Mouse (Mus musculus) left cerebral cortex, adult 9 months (tissue): ENCODE results near the gene Galnt14.
A peak's percentile ranks its signal among the peaks of the same experiment; 100 is the strongest.

Source experiments
- DNase-seq, 2 experiments: peaks; one replicate each; pipeline ENCODE4 v3.0.0; 2022; ENCODE audit warnings: low spot score in 2 of 2

Gene Galnt14

DNA sequence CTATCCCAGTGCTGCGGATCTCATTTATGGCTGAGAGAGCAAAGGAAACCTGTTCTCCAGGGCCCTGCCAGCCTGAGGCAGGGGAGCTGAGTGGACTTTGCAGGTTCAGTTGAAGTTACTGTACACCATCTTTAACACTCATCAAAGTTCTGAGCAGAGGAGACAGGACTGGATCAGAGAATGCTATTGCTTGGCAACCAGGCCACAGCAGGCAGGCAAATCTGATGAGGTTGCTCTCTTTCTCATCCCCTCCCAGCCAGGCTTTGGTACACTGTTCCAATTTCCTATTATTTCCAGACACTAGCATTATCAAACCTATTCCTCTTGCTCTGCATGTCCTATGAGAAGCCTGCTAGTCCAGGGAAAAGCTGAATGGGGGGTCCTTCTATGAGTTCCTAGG lies 41.3 kb downstream of the Galnt14 start:
- DNase-seq, result no peak

DNA sequence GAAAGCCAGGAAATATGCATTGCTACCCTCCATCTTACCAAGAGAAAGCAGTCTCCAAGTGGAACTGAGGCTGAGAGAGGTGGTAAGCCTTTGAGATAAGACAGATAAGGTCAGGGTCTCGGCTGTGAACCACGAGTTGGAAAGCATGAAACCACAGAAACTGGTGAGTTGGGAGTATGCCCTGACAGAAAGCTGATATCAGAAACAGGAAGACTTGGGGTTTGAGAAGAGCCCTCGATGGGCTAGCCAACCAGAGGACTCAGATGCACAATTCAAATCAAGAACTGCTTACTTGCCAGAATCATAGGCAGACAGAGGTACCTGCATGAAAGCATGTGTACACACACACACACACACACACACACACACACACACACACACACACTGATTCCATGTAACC lies 47.0 kb downstream of the Galnt14 start:
- no peak for DNase-seq

GRCm38 (mm10) chr17:73658731-73659445 lies 51.4 kb downstream of the Galnt14 start:
- DNase-seq, result no peak

- DNase-seq, result no peak
Observed at GRCm38 (mm10) chr17:73656373-73656772, 53.9 kb downstream of the Galnt14 start.

- no peak for DNase-seq
Observed at GRCm38 (mm10) chr17:73654261-73654660, 56.0 kb downstream of the Galnt14 start.

GRCm38 (mm10) chr17:73649371-73649770 lies 60.9 kb downstream of the Galnt14 start:
- peak in 1 of 2 experiments; percentile 19 for DNase-seq

- DNase-seq, result no peak
Observed at GRCm38 (mm10) chr17:73641676-73642075, 68.6 kb downstream of the Galnt14 start.

DNA sequence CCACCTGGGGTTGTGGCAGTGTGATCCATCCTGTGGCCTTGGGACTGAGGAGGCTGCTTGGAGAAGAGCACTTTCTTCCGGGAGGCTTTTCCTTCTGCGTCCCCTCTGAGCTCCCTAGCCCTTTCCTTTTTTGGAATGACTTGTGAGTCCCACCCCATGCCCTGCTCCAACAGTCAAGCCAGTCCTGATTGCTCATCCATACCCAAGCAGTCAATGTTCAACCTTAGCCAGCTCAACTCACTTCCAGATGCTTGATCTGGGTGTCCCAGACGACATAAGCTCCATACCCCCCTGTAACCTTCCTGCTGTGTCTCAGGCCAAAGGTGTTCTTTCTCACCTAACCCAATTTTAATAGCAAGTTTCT lies 70.2 kb downstream of the Galnt14 start:
- DNase-seq, result no peak

GRCm38 (mm10) chr17:73639401-73640116 lies 70.7 kb downstream of the Galnt14 start:
- no peak for DNase-seq

- no peak for DNase-seq
Observed at GRCm38 (mm10) chr17:73636988-73637387, 73.3 kb downstream of the Galnt14 start.

GRCm38 (mm10) chr17:73634896-73635295 lies 75.4 kb downstream of the Galnt14 start:
- DNase-seq, result no peak

- DNase-seq, result no peak
Observed at GRCm38 (mm10) chr17:73633991-73634710, 76.1 kb downstream of the Galnt14 start.

DNA sequence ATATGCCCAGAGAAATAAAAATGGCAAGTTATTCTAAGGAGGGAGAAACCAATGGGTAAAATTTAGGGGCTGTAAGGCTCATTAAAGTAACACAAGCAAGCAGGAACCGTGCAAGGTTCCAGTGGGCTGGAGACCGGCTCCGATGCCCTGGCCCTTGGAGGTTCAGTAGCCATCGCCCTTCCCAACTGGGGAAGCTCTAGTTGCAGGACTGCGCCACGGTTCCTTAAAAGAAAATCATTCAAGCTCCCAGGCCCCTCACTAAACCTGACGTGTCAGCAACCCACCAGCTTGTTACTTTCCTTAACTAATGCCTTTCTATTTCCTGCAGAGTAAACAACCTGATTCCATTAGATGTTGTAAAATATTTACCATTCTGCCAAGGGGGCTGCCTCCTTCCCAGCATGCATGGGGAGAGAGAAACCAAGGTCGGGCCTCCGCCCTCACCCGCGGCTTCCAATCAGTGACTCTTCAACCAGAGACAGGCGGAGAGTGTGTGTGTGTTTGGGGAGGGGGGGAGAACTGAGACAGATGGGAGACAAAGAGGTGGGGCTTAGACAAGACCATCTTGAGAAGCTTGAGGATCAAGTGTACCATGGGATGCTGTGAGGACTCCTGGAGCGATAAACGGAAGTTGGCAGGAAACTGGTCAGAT lies 81.9 kb downstream of the Galnt14 start:
- no peak for DNase-seq

DNA sequence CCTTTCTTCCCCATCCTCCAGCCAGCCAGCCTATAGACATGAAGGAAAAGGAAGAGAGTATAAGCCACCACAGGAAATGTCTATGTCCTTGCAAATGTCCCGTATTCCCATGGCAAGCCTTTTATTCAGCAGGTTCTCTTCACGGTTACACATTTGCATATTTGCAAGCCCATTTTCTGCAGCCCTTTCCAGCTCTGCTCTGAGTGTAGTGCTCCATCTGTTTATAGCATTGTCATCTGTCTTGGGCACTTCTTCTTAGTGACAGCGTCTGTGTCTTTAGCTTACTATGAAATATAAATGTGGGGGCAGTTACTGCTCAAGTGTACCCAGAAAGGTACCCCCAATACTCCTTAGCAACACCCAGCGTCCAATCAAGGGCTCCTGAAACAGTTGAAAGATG lies 83.3 kb downstream of the Galnt14 start:
- no peak for DNase-seq

DNA sequence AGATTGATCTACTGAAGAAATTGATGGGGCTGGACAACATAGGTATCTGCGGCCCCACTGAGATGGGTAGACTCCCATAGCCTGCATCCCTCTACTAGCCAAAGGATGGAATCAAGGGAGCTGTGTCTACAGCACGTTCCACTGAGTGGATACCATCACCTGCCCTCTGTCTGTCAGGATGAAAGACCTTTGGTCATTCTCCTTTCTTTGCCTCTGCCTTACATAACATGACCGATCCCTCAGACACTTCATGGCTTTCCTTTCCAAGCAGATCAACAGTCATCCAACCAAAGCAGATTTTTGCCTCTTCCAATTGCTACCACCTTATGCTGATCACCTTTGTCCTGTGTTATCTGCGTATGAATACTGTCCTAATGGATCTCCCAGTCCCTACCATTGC lies 90.2 kb downstream of the Galnt14 start:
- DNase-seq, result no peak

DNA sequence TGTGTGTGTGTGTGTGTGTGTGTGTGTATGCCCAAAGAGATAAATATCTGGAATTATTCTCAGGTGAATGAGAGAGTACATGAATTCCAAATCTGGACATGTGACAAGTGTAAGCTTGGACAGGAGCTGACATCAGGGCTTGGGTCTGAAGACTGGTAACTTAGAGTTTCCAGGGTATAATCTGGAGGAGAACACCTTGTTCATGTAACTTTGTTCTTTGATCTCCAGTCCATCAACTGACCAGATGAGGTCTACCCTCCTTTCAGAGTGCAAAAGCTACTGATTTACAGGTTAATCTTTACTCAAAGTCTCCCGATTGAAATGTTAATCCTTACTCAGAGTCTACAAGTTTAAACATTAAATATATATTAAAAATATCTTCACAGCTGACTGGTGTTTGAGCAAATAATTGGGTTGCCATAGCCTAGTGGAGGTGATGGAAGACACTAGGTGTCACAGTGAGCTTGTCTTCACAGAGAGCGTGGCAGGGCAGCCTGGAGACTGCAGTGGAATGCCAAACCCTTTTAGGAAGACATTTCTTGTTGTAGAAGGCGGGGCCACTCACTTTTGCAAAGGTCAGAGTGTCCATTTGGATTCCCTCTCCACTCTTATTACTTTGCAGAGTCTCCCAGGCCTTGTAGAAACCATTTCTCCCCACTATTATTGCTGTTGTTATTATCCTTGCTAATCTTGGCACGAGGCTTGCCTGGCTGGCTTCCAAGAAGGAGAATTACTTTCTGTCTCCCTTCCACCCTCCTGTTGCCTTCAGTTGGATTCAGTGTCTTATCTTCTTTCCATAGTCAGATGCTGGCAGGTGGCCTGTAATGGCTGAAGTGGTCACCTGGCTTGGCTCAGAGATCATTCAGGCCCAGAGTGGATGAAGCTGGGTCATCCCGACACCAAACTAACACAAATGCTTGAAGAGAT lies 107.4 kb downstream of the Galnt14 start:
- DNase-seq, result no peak

DNA sequence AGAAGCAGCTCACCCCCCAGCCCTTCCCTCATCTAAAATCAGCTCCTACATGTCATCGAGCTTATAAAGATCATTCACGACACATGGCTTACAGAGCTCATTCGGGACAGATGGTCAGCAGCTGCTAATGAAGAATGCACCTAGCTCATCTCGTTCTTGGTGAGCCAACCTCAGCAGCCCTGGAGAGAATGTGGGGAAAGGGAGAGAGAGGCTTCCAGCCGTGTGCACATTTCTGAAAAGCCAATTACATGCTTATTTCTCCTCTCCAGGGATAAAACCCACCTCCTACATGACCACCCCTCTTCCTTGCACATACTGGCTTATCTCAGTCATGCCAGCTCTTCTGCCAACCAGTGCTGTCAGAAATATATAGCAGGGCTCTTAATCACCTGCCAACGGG lies 110.3 kb downstream of the Galnt14 start:
- DNase-seq, result no peak

GRCm38 (mm10) chr17:73592081-73592480 lies 118.2 kb downstream of the Galnt14 start:
- DNase-seq, result peak in 1 of 2 experiments; percentile 42

- DNase-seq, result no peak
Observed at GRCm38 (mm10) chr17:73587573-73587972, 122.7 kb downstream of the Galnt14 start.

DNA sequence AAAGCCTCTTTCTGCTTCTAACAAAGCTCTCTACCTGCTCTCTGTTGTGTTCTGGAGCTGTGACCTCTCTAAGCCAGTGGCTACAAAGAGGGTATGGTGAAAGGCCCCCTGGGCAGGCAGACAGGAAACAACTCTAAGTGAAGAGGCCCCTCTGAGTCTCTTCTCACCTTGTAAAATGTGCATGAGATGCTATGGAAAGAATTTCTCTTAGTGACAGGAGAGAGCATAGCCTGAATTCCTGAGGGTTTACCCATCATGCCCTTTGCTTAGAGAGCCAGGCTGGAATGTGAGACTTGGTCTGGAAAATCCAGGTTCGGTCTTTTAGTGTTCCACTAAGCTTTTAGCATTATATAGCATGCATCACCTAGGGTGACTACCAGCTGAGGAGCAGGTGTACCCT lies 136.1 kb downstream of the Galnt14 start:
- DNase-seq, result no peak

GRCm38 (mm10) chr17:73572881-73573280 lies 137.4 kb downstream of the Galnt14 start:
- no peak for DNase-seq
